Mouse (Mus musculus): ENCODE results near the gene Vgll4.

Gene Vgll4

GRCm38 (mm10) chr6:114873808-114874137 lies 96.0 kb downstream of the Vgll4 start:
- DNase-seq (ENCODE audit: low read depth, low spot score) = no peak

- no peak for DNase-seq (ENCODE audit: low read depth, low spot score)
Observed at GRCm38 (mm10) chr6:114871010-114871660, 98.7 kb downstream of the Vgll4 start.

- no peak for DNase-seq (ENCODE audit: low read depth, low spot score)
Observed at GRCm38 (mm10) chr6:114869501-114870076, 100.2 kb downstream of the Vgll4 start.

GRCm38 (mm10) chr6:114868656-114869055 lies 101.1 kb downstream of the Vgll4 start:
- no peak for DNase-seq (ENCODE audit: low read depth, low spot score)

- DNase-seq (ENCODE audit: low read depth, low spot score) = no peak
Observed at GRCm38 (mm10) chr6:114866619-114867018, 103.2 kb downstream of the Vgll4 start.

GRCm38 (mm10) chr6:114866078-114866477 lies 103.7 kb downstream of the Vgll4 start:
- DNase-seq (ENCODE audit: low read depth, low spot score) = no peak

GRCm38 (mm10) chr6:114864421-114864820 lies 105.4 kb downstream of the Vgll4 start:
- DNase-seq (ENCODE audit: low read depth, low spot score) = no peak

GRCm38 (mm10) chr6:114863501-114863900 lies 106.3 kb downstream of the Vgll4 start:
- DNase-seq (ENCODE audit: low read depth, low spot score) = no peak

GRCm38 (mm10) chr6:114862046-114862445 lies 107.7 kb downstream of the Vgll4 start:
- no peak for DNase-seq (ENCODE audit: low read depth, low spot score)

- no peak for DNase-seq (ENCODE audit: low read depth, low spot score)
Observed at GRCm38 (mm10) chr6:114861591-114861990, 108.2 kb downstream of the Vgll4 start.

- no peak for DNase-seq (ENCODE audit: low read depth, low spot score)
Observed at GRCm38 (mm10) chr6:114860677-114861568, 108.9 kb downstream of the Vgll4 start.

- DNase-seq (ENCODE audit: low read depth, low spot score) = no peak
Observed at GRCm38 (mm10) chr6:114858722-114859053, 111.1 kb downstream of the Vgll4 start.

- DNase-seq (ENCODE audit: low read depth, low spot score) = no peak
Observed at GRCm38 (mm10) chr6:114857996-114858721, 111.6 kb downstream of the Vgll4 start.

GRCm38 (mm10) chr6:114856501-114856900 lies 113.3 kb downstream of the Vgll4 start:
- DNase-seq (ENCODE audit: low read depth, low spot score) = no peak

- DNase-seq (ENCODE audit: low read depth, low spot score) = no peak
Observed at GRCm38 (mm10) chr6:114855644-114856043, 114.2 kb downstream of the Vgll4 start.

- no peak for DNase-seq (ENCODE audit: low read depth, low spot score)
Observed at GRCm38 (mm10) chr6:114854368-114854767, 115.4 kb downstream of the Vgll4 start.

- no peak for DNase-seq (ENCODE audit: low read depth, low spot score)
Observed at GRCm38 (mm10) chr6:114852739-114853138, 117.1 kb downstream of the Vgll4 start.

- no peak for DNase-seq (ENCODE audit: low read depth, low spot score)
Observed at GRCm38 (mm10) chr6:114851688-114852087, 118.1 kb downstream of the Vgll4 start.

GRCm38 (mm10) chr6:114849787-114850186 lies 120.0 kb downstream of the Vgll4 start:
- DNase-seq (ENCODE audit: low read depth, low spot score) = no peak

- DNase-seq (ENCODE audit: low read depth, low spot score) = no peak
Observed at GRCm38 (mm10) chr6:114848761-114849160, 121.0 kb downstream of the Vgll4 start.

GRCm38 (mm10) chr6:114847582-114848174 lies 122.1 kb downstream of the Vgll4 start:
- DNase-seq (ENCODE audit: low read depth, low spot score) = no peak
